Mouse (Mus musculus): ENCODE results near the gene Cadps2.

GRCm38 (mm10) chr6:23838401-23839008 lies 716 bp downstream of the Cadps2 start:
- TF ChIP-seq CTCF (IDR thresholded peaks at IDR 0.05; ENCODE audit: insufficient read depth, low read length) (no peak), POLR2A (IDR thresholded peaks at IDR 0.05; ENCODE audit: borderline replicate concordance, extremely low read depth, low read depth, low read length) (no peak)
